Mouse (Mus musculus) embryonic fibroblast, embryonic 13.5 days (primary cell): ENCODE results near the gene Cables2.

ENCODE experiments used
- CTCF ChIP-seq: IDR thresholded peaks from 2 replicates; pipeline ENCODE4 v1.5.1; 2011; ENCODE audit warnings: mild to moderate bottlenecking, control low read depth, low read length, moderate library complexity, borderline replicate concordance; ENCODE audit not compliant: insufficient read depth
- POLR2A ChIP-seq: IDR thresholded peaks from 2 replicates; pipeline ENCODE4 v1.6.1; 2011; ENCODE audit warnings: low read depth, mild to moderate bottlenecking, control low read depth, low read length, moderate library complexity

DNA sequence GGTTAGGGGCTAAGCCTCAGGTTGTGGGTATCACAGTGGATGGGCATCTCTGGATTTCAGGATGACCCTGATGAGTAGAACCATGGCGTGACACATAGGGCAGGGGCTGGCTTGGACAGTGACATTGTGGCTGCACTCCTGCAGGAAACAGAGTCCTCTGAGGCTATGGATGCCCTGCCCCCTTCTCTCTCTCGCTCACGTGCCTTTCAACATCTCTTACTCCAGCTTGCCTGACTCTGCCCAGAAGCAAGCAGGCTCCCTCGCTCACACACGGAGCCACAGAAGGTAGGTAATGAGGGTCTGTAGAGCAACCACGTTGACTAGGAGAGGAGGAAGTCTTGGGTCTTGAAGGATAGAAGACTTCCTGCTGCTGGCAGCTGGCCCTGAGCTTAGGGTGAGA, 17.2 kb upstream of the Cables2 start:
- no peak for TF ChIP-seq POLR2A
- no peak for TF ChIP-seq CTCF
